Mouse (Mus musculus) cortical plate, adult 2 months (tissue): ENCODE results near the gene Gm9918.

Experiments
- CTCF ChIP-seq: fragments of 200-500 bp; IDR thresholded peaks from 2 replicates; pipeline ENCODE4 v1.5.1; 2011; ENCODE audit warnings: mild to moderate bottlenecking, control low read depth, low read length; ENCODE audit not compliant: insufficient read depth; ENCODE audit errors: extremely low read depth
- POLR2A ChIP-seq: fragments of 200-500 bp; IDR thresholded peaks from 2 replicates; pipeline ENCODE4 v1.6.1; 2011; ENCODE audit warnings: mild to moderate bottlenecking, low read length, control low read depth; ENCODE audit not compliant: insufficient read depth; ENCODE audit errors: extremely low read depth

DNA sequence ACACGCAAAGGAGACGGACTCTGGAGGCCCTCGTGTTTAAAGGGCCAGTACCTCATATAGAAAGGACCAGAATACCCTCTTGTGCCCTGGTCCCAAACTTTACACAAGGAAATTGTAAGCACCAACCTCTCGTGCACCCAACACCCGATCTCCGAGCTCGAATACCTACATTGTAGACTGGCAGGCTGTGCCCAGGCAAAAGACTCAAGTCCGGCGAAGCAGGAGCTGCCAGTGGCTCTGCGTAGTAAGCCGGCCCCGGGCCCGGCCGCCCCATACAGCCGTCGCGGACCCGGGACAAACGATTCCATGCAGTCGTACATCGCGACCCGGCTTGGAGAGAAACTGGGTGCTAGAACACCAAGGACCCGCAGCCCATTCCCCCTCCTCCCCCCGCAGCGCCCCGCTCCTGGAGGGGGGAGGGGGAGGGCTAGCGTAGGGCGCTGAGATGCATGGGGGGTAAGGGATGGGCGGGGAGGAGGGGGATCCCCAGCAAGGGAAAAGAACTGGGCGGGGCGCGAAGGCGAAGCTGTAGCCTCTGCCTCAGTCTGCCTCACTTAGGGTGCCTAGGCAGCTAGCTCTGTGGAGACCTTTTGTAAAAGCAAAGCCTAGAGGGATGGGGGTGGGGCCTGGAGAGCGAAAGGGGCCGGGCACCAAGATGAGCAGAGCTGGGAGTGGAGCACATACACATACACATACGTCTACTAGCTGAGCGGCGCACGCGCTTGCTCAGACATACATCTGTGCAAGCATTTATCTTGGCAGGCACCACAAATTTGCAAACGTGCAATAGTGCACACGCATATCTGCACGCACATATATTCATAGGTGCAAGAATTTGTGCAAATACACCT is 24.2 kb upstream of the Gm9918 start:
- TF ChIP-seq POLR2A (peak; percentile 66; the same call in 1 of the 2 replicates), CTCF (no peak)
